Mouse (Mus musculus): ENCODE measurements around the gene Tnpo1.
A peak's percentile ranks its signal among the peaks of the same experiment; 100 is the strongest.
"Not testable (repeated sequence)": the region's sequence is repeated elsewhere in the genome, so short reads cannot be mapped to it uniquely, and the experiment has no call there.

Gene Tnpo1

DNA sequence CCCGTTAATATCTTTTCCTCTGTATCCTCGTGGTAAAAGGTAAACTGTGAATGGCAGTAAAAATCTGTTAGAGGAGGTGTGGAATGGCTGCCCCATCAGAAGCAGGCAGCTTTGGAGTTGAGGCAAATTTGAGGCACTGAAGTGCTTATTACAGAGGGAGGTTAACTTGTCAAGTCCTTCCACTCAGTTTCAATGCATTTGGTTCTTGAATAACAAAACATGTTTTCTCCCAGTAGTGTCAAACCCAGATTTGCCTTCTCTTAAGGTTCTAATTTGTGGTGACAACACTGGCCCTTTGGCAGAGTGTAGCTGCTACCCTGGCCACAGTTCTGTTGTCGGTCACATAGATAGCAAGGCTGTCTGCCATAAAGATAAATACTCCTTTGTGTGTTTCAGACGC lies 108.4 kb downstream of the Tnpo1 start:
- DNase-seq (ENCODE audit: low spot score): no peak

- not testable (repeated sequence) for DNase-seq (ENCODE audit: low spot score)
Observed at GRCm38 (mm10) chr13:98816981-98817660, 109.1 kb downstream of the Tnpo1 start.

DNA sequence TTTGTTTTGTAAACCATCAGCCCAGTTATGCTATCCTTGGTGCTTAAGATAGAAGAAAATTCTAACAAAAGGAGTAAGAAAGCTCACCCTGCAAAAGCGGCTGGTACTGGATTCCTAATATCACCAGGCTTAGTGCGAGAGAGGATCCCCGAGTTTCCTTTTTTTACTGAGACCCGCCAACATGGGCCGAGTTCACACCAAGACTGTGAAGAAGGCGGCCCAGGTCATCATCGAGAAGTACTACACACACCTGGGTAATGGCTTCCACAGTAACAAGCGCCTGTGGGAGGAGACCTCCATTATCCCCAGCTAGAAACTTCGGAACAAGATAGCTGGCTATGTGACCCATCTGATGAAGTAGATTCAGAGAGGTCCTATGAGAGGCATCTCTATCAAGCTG lies 109.6 kb downstream of the Tnpo1 start:
- no peak for DNase-seq (ENCODE audit: low spot score)

GRCm38 (mm10) chr13:98815147-98815785 lies 110.9 kb downstream of the Tnpo1 start, which contains the start of gene Fcho2:
Fcho2 (minus strand) TSS chr13:98815449.
- DNase-seq (ENCODE audit: low spot score): peak; percentile 100

GRCm38 (mm10) chr13:98814275-98815040 lies 111.7 kb downstream of the Tnpo1 start:
- DNase-seq (ENCODE audit: low spot score): peak; percentile 67

- no peak for DNase-seq (ENCODE audit: low spot score)
Observed at GRCm38 (mm10) chr13:98813596-98814274, 112.4 kb downstream of the Tnpo1 start.

DNA sequence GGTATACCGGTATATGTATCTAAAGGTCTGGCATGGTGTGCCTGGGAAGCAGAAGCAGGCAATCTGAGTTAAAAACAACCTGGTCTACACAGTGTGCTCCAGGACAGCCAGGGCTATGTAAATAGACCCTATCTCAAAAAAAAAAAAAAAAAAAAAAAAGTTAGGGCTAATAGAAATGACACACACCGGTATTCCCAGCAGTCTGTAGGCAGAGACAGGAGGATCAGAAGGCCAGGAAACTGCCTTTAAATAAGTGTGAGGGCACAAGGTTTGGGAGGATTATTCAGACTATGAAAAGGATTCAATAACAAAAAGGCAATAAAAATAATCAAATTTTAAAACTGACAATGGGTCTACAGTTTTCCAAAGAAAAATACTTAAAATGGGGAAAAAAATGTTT lies 113.0 kb downstream of the Tnpo1 start:
- DNase-seq (ENCODE audit: low spot score): no peak

DNA sequence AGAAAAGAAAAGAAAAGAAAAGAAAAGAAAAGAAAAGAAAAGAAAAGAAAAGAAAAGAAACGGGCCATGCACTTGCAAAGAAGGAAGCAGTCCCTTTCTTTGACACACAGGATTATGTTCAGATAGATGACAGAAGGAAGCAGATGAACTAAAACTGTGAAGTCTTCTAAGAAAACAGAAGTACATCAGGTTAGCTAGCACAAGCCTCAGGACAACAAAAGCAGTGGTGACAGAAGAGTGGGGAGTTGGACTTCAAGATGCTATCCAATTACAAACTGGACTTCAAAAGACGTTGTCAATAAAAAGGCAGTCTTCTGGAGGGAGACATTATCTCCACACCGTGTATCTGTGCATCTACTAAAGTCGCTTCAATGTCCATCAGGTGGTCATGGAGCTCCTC lies 113.9 kb downstream of the Tnpo1 start:
- no peak for DNase-seq (ENCODE audit: low spot score)

GRCm38 (mm10) chr13:98810143-98810542 lies 116.0 kb downstream of the Tnpo1 start:
- no peak for DNase-seq (ENCODE audit: low spot score)

GRCm38 (mm10) chr13:98809087-98809486 lies 117.1 kb downstream of the Tnpo1 start:
- no peak for DNase-seq (ENCODE audit: low spot score)

GRCm38 (mm10) chr13:98804480-98804879 lies 121.7 kb downstream of the Tnpo1 start:
- DNase-seq (ENCODE audit: low spot score): no peak

GRCm38 (mm10) chr13:98803699-98804098 lies 122.5 kb downstream of the Tnpo1 start:
- no peak for DNase-seq (ENCODE audit: low spot score)

DNA sequence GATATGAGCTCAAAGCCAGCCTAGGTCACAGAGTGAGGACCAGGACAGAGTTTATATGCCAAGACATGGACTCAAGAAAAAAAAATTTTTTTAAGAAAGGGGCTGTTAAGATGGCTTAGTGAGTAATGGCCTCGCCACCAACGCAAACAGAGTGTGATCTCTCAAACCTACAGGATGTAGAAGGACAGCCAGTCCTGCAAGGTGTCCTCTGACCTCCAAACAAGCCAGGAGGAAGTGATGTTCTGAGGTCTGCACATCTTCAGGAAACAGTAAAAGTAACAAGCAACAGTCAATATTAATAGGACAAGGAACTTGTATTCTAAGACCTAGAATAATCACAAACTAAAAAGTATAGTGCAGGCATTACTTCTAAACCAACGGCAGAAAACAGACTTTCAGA lies 123.2 kb downstream of the Tnpo1 start:
- DNase-seq (ENCODE audit: low spot score): no peak

DNA sequence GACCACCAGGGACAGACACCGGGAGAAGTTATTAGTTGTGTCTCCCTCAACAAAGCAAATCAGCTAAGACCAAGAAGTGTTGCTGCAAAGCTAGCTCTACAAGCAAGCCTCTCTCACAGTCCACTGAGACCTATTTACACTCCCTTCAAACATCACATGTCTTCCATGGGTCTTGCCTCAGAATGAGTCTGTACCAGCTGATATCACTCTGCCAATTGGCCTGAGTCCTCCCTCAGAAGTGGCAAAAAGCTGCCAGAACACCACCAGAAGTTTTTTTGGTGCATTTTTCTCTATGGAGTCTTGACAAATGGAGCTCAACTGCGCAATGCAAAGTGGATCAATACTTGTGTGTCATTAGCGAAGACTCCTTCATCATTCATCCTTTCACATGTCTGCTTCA lies 130.7 kb downstream of the Tnpo1 start:
- DNase-seq (ENCODE audit: low spot score): no peak

DNA sequence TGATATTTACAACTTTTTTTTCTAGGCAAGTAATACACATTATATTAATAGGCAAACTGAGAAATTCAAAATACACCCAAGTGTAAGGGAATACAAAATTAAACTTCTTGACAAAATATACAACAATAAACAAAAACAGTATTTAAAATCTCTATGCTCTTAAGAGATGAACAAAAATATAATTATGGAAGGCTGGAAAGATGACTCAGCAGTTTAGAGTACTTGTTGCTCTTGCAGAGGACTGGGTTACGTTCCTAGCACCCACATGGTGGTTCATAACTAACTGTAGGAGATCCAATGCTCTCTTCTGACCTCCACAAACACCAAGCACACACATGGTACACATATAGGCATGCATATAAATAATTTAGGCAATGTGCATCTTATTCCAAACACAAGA lies 133.3 kb downstream of the Tnpo1 start:
- DNase-seq (ENCODE audit: low spot score): no peak

GRCm38 (mm10) chr13:98791693-98792092 lies 134.5 kb downstream of the Tnpo1 start:
- DNase-seq (ENCODE audit: low spot score): no peak
